Mouse (Mus musculus) small intestine, adult 2 months (tissue): ENCODE measurements around the gene Ctf2.

ENCODE experiments used
- CTCF ChIP-seq: fragments of 200-500 bp; IDR thresholded peaks from 2 replicates; pipeline ENCODE4 v1.5.1; 2012; ENCODE audit warnings: low read depth, mild to moderate bottlenecking, control low read depth, inconsistent platforms, low read length, moderate library complexity, mixed read lengths; ENCODE audit not compliant: insufficient replicate concordance, insufficient read length; ENCODE audit errors: extremely low read depth
- POLR2A ChIP-seq: fragments of 200-500 bp; IDR thresholded peaks from 2 replicates; pipeline ENCODE4 v1.6.1; 2012; ENCODE audit warnings: low read depth, mild to moderate bottlenecking, control low read depth, inconsistent platforms, low read length, moderate library complexity

DNA sequence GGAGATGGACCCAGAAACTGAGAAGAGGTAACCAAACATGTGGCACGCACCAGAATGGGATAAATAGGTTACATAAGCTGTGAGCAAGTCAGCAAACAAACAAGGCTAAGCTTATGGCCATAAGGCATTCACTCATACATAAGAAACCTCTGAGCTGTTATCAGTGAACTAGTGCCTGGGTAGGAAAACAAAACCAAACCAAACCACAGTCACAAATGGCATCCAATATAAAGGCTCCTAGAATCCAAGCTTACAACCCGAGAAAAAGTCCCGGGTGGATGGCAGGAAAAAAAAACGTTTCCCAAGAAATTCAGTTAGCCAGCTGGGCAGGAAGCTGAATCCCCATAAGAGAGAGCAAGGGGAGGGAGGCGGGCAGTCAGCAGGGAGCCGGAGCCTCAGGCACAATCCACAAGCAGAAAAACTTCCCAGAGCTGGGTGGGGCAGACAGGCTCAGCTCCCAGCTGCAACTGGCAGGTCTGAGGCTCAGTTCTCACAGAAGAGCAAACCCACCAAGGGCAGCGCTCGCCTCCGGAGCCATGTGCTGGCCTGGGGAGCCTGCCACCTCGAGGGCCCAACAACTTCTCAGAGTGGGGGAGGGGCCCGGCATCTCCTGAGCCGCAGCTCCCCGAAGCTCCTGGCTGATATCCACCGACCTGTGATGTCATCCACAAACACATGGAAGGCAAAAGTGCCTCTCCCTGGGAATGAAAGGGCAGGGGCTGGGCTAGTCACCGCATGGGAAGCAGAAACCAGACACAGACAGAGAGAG, 40.6 kb downstream of the Ctf2 start:
- TF ChIP-seq CTCF (0 out of 2 replicates have a peak, but pooled peaks have one; percentile 0), POLR2A (no peak)
